Mouse (Mus musculus): ENCODE results near the gene Akt1s1. TPM values are rescaled to one million over a fixed set of nuclear protein-coding genes. Genes with fewer than 3 reads are reported as not detected.
A peak's percentile ranks its signal among the peaks of the same experiment; 100 is the strongest.

Gene Akt1s1
- polyA plus RNA-seq, 1 experiment, result 84.2 TPM

DNA sequence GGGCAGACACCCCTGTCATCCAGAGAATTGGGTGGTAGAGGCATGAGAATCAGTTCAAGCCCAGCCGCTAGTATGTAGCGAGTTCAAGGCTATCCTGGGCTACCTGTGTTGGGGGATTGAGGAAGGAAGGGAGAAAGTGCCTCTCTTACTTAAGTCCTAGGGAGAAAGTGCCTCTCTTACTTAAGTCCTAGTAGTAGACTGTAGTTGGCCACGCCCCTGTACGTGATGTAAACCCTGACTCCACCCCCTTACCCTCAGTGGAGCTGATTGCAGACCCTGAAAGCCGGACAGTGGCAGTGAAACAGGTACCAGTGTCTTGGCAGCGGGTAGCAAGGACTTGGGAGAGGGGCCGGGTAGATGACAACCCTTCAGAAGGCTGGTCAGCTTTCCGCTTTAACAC lies 9.1 kb downstream of the Akt1s1 start:
- H3K27ac ChIP-seq (ENCODE audit: insufficient read depth, low read length), result no peak overlapping the region
- H3K4me3 ChIP-seq (ENCODE audit: insufficient read depth, low read length), result peak overlapping the region; percentile 95
- TF ChIP-seq CTCF (IDR thresholded peaks at IDR 0.05; ENCODE audit: borderline replicate concordance, insufficient read depth, low read length), result no peak
- TF ChIP-seq POLR2A (IDR thresholded peaks at IDR 0.05; ENCODE audit: low read depth, low read length), result peak; percentile 78
- peaks cover 4% of the 10 kb centered on the region; the same call in 1 of the 2 replicates for H3K4me1 ChIP-seq (ENCODE audit: control insufficient read depth, insufficient read depth, low read length)

DNA sequence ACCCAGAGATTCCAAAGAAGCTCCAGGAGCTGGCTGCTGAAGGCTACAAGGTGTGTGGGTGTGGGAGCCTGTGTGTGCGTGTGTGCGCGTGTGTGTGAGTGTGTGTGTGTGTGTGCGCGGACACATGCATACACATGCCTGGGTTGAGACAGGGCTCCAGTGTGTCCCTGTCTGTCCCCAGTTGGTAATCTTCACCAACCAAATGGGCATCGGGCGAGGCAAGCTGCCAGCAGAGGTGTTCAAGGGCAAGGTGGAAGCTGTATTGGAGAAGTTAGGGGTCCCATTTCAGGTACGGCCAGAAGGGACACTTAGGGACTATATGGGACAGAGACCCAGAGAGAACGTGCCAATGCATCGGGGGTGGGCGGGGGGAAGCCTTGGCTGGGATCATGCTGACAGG lies 11.1 kb downstream of the Akt1s1 start:
- Histone ChIP-seq H3K4me1 (ENCODE audit: control insufficient read depth, insufficient read depth, low read length) (no peaks in the 10 kb centered on the region), H3K27ac (ENCODE audit: insufficient read depth, low read length) (no peak overlapping the region)
- TF ChIP-seq CTCF (IDR thresholded peaks at IDR 0.05; ENCODE audit: borderline replicate concordance, insufficient read depth, low read length), result no peak
- no peak for TF ChIP-seq POLR2A (IDR thresholded peaks at IDR 0.05; ENCODE audit: low read depth, low read length)

DNA sequence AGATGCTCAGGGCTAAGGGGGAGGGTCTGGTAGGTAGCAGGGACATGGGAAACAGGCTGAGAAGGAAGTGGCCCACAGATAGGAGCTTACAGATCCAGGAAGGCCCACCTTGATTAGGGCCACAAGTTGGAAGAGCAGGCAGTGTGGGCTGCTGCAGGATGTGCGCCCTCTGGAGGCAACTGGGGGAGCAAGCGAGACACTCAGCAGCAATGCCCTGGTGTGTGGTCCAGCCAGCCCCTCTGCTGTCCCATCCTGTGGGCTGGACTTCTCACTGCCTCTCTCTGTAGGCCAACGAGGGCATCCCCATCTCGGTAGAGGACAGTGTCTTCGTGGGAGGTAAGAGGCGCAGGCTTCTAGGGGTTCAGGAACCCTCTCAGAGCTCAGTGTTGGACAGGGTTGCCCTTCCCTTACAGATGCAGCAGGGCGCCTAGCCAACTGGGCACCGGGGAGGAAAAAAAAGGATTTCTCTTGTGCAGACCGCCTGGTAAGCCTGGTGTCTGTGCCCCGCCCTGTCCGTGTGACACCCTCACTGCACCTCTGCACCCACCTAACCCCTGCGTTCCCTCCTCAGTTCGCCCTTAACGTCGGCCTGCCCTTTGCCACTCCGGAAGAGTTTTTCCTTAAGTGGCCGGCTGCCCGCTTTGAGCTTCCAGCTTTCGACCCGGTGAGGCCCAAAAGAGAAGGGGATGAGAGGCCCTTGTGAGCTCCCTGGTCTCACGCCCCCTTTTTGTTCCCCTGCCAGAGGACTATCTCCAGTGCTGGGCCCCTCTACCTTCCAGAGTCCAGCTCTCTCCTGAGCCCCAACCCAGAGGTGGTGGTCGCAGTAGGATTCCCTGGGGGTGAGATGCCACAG lies 12.0 kb downstream of the Akt1s1 start:
- Histone ChIP-seq H3K27ac (ENCODE audit: insufficient read depth, low read length) (no peak overlapping the region), H3K4me1 (ENCODE audit: control insufficient read depth, insufficient read depth, low read length) (no peaks in the 10 kb centered on the region), H3K4me3 (ENCODE audit: insufficient read depth, low read length) (no peak overlapping the region)
- no peak for TF ChIP-seq POLR2A (IDR thresholded peaks at IDR 0.05; ENCODE audit: low read depth, low read length)
- TF ChIP-seq CTCF (IDR thresholded peaks at IDR 0.05; ENCODE audit: borderline replicate concordance, insufficient read depth, low read length), result peak; percentile 98

More for the DNA sequence above, 11.1 kb downstream of the Akt1s1 start:
- H3K4me3 ChIP-seq (ENCODE audit: insufficient read depth, low read length), result no peak overlapping the region

DNA sequence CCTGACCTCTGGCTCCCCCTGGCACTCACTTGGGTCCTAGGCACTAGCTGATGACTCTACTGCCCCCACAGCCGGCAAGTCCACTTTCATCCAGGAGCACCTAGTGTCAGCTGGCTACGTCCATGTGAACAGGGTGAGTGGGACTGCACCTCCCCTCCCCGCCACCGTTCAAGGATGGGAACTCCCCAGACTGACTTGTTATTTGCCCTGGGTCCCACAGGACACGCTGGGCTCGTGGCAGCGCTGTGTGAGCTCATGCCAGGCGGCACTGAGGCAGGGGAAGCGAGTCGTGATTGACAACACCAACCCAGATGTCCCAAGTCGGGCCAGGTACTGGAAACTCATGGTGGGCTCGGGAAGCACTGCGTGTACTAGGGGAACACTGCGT lies 12.6 kb downstream of the Akt1s1 start:
- 0 out of 2 replicates have a peak, but pooled peaks cover 1% of the 10 kb centered on the region for H3K4me1 ChIP-seq (ENCODE audit: control insufficient read depth, insufficient read depth, low read length)

DNA sequence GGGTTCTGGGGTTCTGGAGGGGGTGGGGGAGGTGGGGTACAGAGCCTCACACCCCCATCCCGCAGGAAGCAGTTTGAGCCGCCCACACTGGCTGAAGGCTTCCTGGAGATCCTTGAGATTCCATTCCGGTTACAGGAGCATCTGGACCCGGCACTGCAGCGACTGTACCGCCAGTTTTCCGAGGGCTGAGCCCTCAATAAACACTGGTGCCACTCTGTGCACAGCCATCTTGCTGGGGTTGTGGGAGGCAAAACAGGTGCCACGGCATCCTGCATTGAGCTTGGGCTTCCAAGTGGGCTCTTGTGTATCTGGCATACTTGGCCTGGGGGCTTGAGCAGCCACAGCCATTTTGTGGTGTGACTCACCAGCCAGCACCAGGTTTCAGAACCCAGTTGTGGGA lies 13.6 kb downstream of the Akt1s1 start:
- no peak overlapping the region for H3K27ac ChIP-seq (ENCODE audit: insufficient read depth, low read length)
- H3K4me1 ChIP-seq (ENCODE audit: control insufficient read depth, insufficient read depth, low read length), result 0 out of 2 replicates have a peak, but pooled peaks cover 7% of the 10 kb centered on the region
- no peak overlapping the region for H3K4me3 ChIP-seq (ENCODE audit: insufficient read depth, low read length)
- TF ChIP-seq CTCF (IDR thresholded peaks at IDR 0.05; ENCODE audit: borderline replicate concordance, insufficient read depth, low read length) (no peak), POLR2A (IDR thresholded peaks at IDR 0.05; ENCODE audit: low read depth, low read length) (no peak)

More for the DNA sequence above, 12.6 kb downstream of the Akt1s1 start:
- TF ChIP-seq CTCF (IDR thresholded peaks at IDR 0.05; ENCODE audit: borderline replicate concordance, insufficient read depth, low read length) (no peak), POLR2A (IDR thresholded peaks at IDR 0.05; ENCODE audit: low read depth, low read length) (no peak)
- Histone ChIP-seq H3K4me3 (ENCODE audit: insufficient read depth, low read length) (no peak overlapping the region), H3K27ac (ENCODE audit: insufficient read depth, low read length) (no peak overlapping the region)

DNA sequence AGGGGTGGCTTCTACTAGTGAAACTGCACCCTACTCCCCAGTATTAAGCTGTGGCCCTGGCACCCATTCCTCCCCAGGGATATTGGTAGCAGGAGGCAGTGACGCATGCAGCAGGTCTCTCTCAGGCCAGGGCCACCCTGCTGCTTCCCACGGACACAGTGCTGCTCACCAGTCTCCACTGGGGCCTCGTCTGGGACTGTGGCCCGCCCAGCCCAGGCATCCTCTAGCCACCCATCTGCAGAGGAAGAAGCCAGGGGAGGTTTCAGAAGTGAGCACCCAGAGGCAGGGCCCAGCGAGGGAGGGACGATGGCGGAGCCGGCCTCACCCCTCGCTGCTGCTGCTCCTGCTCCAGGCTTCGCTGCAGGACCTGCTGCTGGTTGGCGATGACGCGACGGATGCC lies 14.4 kb downstream of the Akt1s1 start:
- Histone ChIP-seq H3K27ac (ENCODE audit: insufficient read depth, low read length) (no peak overlapping the region), H3K4me1 (ENCODE audit: control insufficient read depth, insufficient read depth, low read length) (0 out of 2 replicates have a peak, but pooled peaks cover 7% of the 10 kb centered on the region), H3K4me3 (ENCODE audit: insufficient read depth, low read length) (no peak overlapping the region)
- TF ChIP-seq POLR2A (IDR thresholded peaks at IDR 0.05; ENCODE audit: low read depth, low read length) (no peak), CTCF (IDR thresholded peaks at IDR 0.05; ENCODE audit: borderline replicate concordance, insufficient read depth, low read length) (no peak)

DNA sequence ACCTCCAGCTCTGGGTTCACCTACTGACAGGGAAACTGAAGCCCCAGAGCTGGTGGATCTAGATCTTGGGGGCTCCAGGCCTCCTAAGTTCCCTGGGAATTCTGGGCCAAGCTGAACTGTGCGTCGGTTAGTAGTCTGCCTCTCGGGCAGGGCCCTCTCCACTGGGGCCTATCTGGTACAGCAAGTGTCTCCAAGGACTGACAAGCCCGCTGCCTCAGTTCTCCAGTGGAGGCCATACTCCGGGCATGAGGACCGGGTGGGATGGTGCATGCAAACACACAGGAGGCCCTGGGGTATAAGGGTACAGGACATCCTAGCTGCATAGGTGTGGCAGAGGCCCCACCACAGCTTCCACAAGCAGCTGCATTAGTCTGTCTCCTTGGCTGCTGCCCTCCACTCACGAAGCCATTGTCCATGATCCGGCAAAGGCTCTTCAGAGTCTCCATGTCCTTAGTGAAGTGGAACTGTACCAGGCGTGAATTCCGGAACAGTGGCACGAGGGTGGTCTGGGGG lies 15.2 kb downstream of the Akt1s1 start:
- Histone ChIP-seq H3K4me1 (ENCODE audit: control insufficient read depth, insufficient read depth, low read length) (0 out of 2 replicates have a peak, but pooled peaks cover 7% of the 10 kb centered on the region), H3K27ac (ENCODE audit: insufficient read depth, low read length) (no peak overlapping the region)

DNA sequence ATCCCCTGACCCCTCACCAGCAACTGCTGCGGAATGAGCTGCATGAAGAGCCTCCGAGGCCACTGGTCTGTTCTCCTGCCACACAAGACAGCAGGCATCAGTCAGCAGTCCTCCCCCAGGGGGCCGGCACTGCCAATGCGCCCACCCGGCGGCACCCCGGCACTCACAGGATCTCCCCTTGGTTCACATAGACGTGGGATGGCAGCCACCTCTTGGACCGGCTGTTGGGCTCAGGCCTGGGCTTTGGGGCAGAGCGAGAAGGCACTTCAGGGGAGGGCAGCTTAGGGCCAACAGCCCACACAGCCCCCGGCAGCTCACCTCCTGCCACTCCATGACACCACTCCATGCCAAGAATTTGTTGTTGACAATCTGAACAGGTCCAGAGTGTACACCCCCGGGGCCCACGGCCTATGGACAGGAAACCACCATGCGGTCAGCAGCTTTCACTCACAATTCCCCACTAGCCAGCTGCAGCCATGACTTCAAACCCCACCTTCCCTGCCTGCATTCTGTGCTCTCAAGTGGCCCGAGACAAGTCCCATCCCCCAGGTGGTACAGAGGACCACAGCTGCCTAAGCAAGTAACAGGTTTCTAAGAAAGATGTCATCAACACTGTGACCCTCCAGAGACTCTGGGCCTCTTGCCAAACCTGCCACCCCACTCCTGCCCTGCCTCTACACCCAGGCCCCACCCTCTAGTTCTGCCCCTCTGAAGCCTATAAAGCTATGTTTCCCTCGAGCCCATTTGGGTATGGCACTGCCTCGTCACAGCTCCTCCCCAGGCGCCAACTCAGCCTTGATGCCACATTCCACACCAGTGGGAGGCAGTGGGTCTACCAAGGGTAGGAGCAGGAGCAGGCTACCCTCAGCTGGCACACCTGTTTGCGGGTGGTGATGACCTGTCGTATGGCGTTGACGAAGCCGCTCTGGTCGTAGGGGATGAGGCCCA lies 16.1 kb downstream of the Akt1s1 start:
- 0 out of 2 replicates have a peak, but pooled peaks have one; percentile 15 for TF ChIP-seq POLR2A (IDR thresholded peaks at IDR 0.05; ENCODE audit: low read depth, low read length)
- no peak for TF ChIP-seq CTCF (IDR thresholded peaks at IDR 0.05; ENCODE audit: borderline replicate concordance, insufficient read depth, low read length)
- no peak overlapping the region for H3K4me3 ChIP-seq (ENCODE audit: insufficient read depth, low read length)
- H3K4me1 ChIP-seq (ENCODE audit: control insufficient read depth, insufficient read depth, low read length), result 0 out of 2 replicates have a peak, but pooled peaks cover 7% of the 10 kb centered on the region
- no peak overlapping the region for H3K27ac ChIP-seq (ENCODE audit: insufficient read depth, low read length)

More for the DNA sequence above, 15.2 kb downstream of the Akt1s1 start:
- no peak overlapping the region for H3K4me3 ChIP-seq (ENCODE audit: insufficient read depth, low read length)
- TF ChIP-seq POLR2A (IDR thresholded peaks at IDR 0.05; ENCODE audit: low read depth, low read length), result no peak
- no peak for TF ChIP-seq CTCF (IDR thresholded peaks at IDR 0.05; ENCODE audit: borderline replicate concordance, insufficient read depth, low read length)

All from embryonic fibroblast, embryonic 13.5 days (primary cell).